In genomic region chr12:83479140-83479539, GRCm38 (mm10) we compare ENCODE assay signal across 1 mouse cellular context.
TF ChIP-seq lines count a peak whose summit lies in the region.

No protein-coding gene starts in this region.

TF ChIP-seq in MEL, 35 proteins besides CTCF, POLR2A, EP300 and RAD21 (continued from another document):
- peak; percentile 9; the same call in 1 of the 2 replicates for TF ChIP-seq GATA1 (IDR thresholded peaks at IDR 0.05; ENCODE audit: low read depth, low read length)
- TF ChIP-seq TCF12 (IDR thresholded peaks at IDR 0.05; ENCODE audit: low read depth, low read length), result peak; percentile 12; the same call in 1 of the 2 replicates
- TF ChIP-seq UBTF (IDR thresholded peaks at IDR 0.05; ENCODE audit: borderline replicate concordance, insufficient read depth, low read depth, low read length), result no peak
TF ChIP-seq in MEL: peak in this region for 3.
